Mouse (Mus musculus) G1E (cell line): ENCODE results near the gene 5330417C22Rik. TPM values are rescaled to one million over a fixed set of nuclear protein-coding genes. Genes with fewer than 3 reads are reported as not detected.

Experiments used
- ATAC-seq: 2 replicates; pipeline ENCODE4 v1.8.0; 2016; ENCODE audit warnings: mild to moderate bottlenecking; ENCODE audit not compliant: insufficient number of reproducible peaks, poor library complexity, low FRiP score, severe bottlenecking; ENCODE audit errors: extremely low read depth
- DNase-seq: peaks from one replicate; pipeline ENCODE4 v3.0.0; 2012; ENCODE audit warnings: low spot score
- H3K27me3 ChIP-seq: 2 replicates; pipeline ENCODE4 v1.6.1; 2012; ENCODE audit warnings: mild to moderate bottlenecking, low read length, inconsistent platforms; ENCODE audit not compliant: insufficient read depth
- H3K36me3 ChIP-seq: replicated peaks from 2 replicates; pipeline ENCODE3; 2012; ENCODE audit warnings: mild to moderate bottlenecking, inconsistent platforms
- H3K4me1 ChIP-seq: 2 replicates; pipeline ENCODE4 v1.6.1; 2012; ENCODE audit warnings: low read depth, low read length, inconsistent platforms, mixed read lengths; ENCODE audit not compliant: insufficient read depth
- H3K4me3 ChIP-seq: 2 replicates; pipeline ENCODE4 v1.5.1; 2012; ENCODE audit warnings: low read depth, mild to moderate bottlenecking, inconsistent platforms, low read length, moderate library complexity, mixed read lengths
- H3K9me3 ChIP-seq: replicated peaks from 2 replicates; pipeline ENCODE4 v1.6.1; 2012; ENCODE audit warnings: inconsistent platforms
- CTCF ChIP-seq: IDR thresholded peaks from 2 replicates; pipeline ENCODE4 v1.5.1; 2012; ENCODE audit warnings: low read depth, low read length, inconsistent platforms, mixed read lengths
- GATA1 ChIP-seq: IDR thresholded peaks from 2 replicates; pipeline ENCODE4 v1.6.1; 2012; ENCODE audit warnings: borderline replicate concordance, low read length, inconsistent platforms, mixed read lengths
- GATA2 ChIP-seq: IDR thresholded peaks from 2 replicates; pipeline ENCODE4 v1.6.1; 2012; ENCODE audit warnings: low read depth, low read length, inconsistent platforms, borderline replicate concordance
- POLR2AphosphoS5 ChIP-seq: IDR thresholded peaks from 2 replicates; pipeline ENCODE4 v1.6.1; 2012; ENCODE audit warnings: low read depth, low read length, inconsistent platforms; ENCODE audit not compliant: insufficient replicate concordance
- TAL1 ChIP-seq: conservative IDR thresholded peaks from 2 replicates; pipeline ENCODE4 v1.6.1; 2012; ENCODE audit warnings: low read depth, low read length, inconsistent platforms, mixed read lengths
- polyA plus RNA-seq: library from polyadenylated mRNA; stranded (reverse); fragments of >175 nt; gene quantifications from 2 replicates; pipeline ENCODE4 v1.2.3, GENCODE M21; 2012
- total RNA-seq, 2 experiments: library from RNA; stranded (forward) in 1 of 2; stranded (reverse) in 1 of 2; fragments of 200-1000 nt in 1 of 2; fragments of >200 nt in 1 of 2; fragmentation: Nextera tagmentation in 1 of 2; gene quantifications; 2 replicates each; pipeline ENCODE4 v1.2.3; 2014 to 2017

5330417C22Rik gene
- total and polyA plus RNA-seq, 3 experiments, result under 0.01 TPM; not detected in 2

- Histone ChIP-seq H3K4me3 (no peak overlapping the region), H3K9me3 (no peaks in the 10 kb centered on the region), H3K36me3 (no peaks in the 10 kb centered on the region), H3K4me1 (no peaks in the 10 kb centered on the region), H3K27me3 (peaks cover 17% of the 10 kb centered on the region; the same call in 1 of the 2 replicates)
- TF ChIP-seq TAL1 (no peak), GATA1 (no peak), POLR2AphosphoS5 (no peak), CTCF (no peak), GATA2 (no peak)
- no peak for DNase-seq
- no peak for ATAC-seq
These were observed 40.9 kb downstream of the 5330417C22Rik start for GRCm38 (mm10) chr3:108495486-108495885.

GRCm38 (mm10) chr3:108494861-108495474, 41.4 kb downstream of the 5330417C22Rik start:
- no peaks in the 10 kb centered on the region for H3K9me3 ChIP-seq
- H3K4me3 ChIP-seq, result no peak overlapping the region
- TF ChIP-seq TAL1, result no peak
- TF ChIP-seq GATA2, result no peak
- no peak for TF ChIP-seq POLR2AphosphoS5
- no peak for TF ChIP-seq GATA1
- no peak for TF ChIP-seq CTCF
- no peak for ATAC-seq
- peaks cover 17% of the 10 kb centered on the region; the same call in 1 of the 2 replicates for H3K27me3 ChIP-seq
- no peaks in the 10 kb centered on the region for H3K36me3 ChIP-seq
- no peaks in the 10 kb centered on the region for H3K4me1 ChIP-seq
- no peak for DNase-seq

GRCm38 (mm10) chr3:108489968-108490367, 46.4 kb downstream of the 5330417C22Rik start:
- H3K27me3 ChIP-seq, result peaks cover 7% of the 10 kb centered on the region; the same call in 1 of the 2 replicates
- H3K36me3 ChIP-seq, result no peaks in the 10 kb centered on the region
- H3K9me3 ChIP-seq, result no peaks in the 10 kb centered on the region
- DNase-seq (no peak), ATAC-seq (no peak)
- no peak overlapping the region for H3K4me3 ChIP-seq
- H3K4me1 ChIP-seq, result no peaks in the 10 kb centered on the region
- TF ChIP-seq POLR2AphosphoS5, result no peak
- TF ChIP-seq GATA2, result no peak
- TF ChIP-seq CTCF, result no peak

- ATAC-seq (no peak), DNase-seq (no peak)
- TF ChIP-seq GATA1, result no peak
- TF ChIP-seq CTCF, result no peak
- TF ChIP-seq POLR2AphosphoS5, result no peak
- TF ChIP-seq GATA2, result no peak
- TF ChIP-seq TAL1, result no peak
- Histone ChIP-seq H3K27me3 (peaks cover 7% of the 10 kb centered on the region; the same call in 1 of the 2 replicates), H3K4me1 (no peaks in the 10 kb centered on the region), H3K4me3 (no peak overlapping the region), H3K9me3 (no peaks in the 10 kb centered on the region), H3K36me3 (no peaks in the 10 kb centered on the region)
These were observed 51.6 kb downstream of the 5330417C22Rik start for GRCm38 (mm10) chr3:108484749-108485148.

GRCm38 (mm10) chr3:108478800-108479199, 57.5 kb downstream of the 5330417C22Rik start:
- no peaks in the 10 kb centered on the region for H3K4me1 ChIP-seq
- DNase-seq, result no peak
- no peak for ATAC-seq
- no peaks in the 10 kb centered on the region for H3K9me3 ChIP-seq
- H3K4me3 ChIP-seq, result no peak overlapping the region
- H3K36me3 ChIP-seq, result no peaks in the 10 kb centered on the region
- H3K27me3 ChIP-seq, result 0 out of 2 replicates have a peak, but pooled peaks cover 2% of the 10 kb centered on the region
- no peak for TF ChIP-seq POLR2AphosphoS5
- TF ChIP-seq TAL1, result no peak
- no peak for TF ChIP-seq GATA1
- TF ChIP-seq GATA2, result no peak
- no peak for TF ChIP-seq CTCF

GRCm38 (mm10) chr3:108476761-108477619, 59.3 kb downstream of the 5330417C22Rik start:
- TF ChIP-seq TAL1 (no peak), GATA2 (no peak), CTCF (no peak), GATA1 (no peak), POLR2AphosphoS5 (no peak)
- Histone ChIP-seq H3K4me1 (no peaks in the 10 kb centered on the region), H3K27me3 (peaks cover 2% of the 10 kb centered on the region; the same call in 1 of the 2 replicates), H3K4me3 (no peak overlapping the region), H3K9me3 (no peaks in the 10 kb centered on the region), H3K36me3 (no peaks in the 10 kb centered on the region)
- ATAC-seq, result no peak
- no peak for DNase-seq
